Mouse (Mus musculus) cortical plate, adult 2 months (tissue): ENCODE measurements around the gene Slc26a1.

ENCODE experiments used
- CTCF ChIP-seq: fragments of 200-500 bp; IDR thresholded peaks from 2 replicates; pipeline ENCODE4 v1.5.1; 2011; ENCODE audit warnings: mild to moderate bottlenecking, control low read depth, low read length; ENCODE audit not compliant: insufficient read depth; ENCODE audit errors: extremely low read depth
- POLR2A ChIP-seq: fragments of 200-500 bp; IDR thresholded peaks from 2 replicates; pipeline ENCODE4 v1.6.1; 2011; ENCODE audit warnings: mild to moderate bottlenecking, low read length, control low read depth; ENCODE audit not compliant: insufficient read depth; ENCODE audit errors: extremely low read depth

DNA sequence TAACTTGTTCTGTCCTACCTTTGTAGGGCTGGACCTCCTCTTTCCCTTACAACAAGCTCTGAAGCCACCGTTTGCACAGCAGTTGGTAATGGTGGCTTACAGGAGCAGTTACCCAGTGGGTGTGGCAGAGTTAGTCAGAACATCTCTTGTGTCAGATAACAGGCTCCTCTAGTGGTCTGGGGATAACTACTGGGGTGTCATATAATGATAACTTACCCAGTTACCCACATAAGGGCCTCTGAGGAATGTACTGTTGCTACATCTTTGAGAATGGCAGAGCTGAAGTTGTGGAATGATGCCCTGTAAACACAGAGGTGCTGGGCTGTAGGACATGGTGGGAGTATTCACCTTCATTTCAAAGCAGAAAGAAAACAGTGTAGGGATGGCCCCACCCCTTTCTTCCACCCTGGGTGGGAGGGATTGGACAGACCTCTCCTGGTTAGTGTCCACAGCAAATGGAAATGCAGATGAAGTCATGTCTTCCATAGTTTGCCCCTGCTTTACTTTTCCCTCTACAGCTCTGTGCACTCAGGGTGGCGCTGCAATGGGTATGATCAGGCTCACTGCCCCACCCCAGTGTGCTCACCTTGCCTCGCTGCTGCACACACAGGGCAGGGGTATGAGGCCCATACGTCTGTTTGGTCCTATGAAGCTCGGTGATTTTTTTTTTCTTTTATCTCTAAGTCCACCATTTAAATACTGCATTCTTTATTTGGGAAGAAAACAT, 1.6 kb upstream of the Slc26a1 start:
- no peak for TF ChIP-seq POLR2A
- no peak for TF ChIP-seq CTCF
